8 mouse cellular contexts compared by ENCODE assay signal in genomic region chr16:38368336-38368735, GRCm38 (mm10). TPM values are rescaled to one million over a fixed set of nuclear protein-coding genes. Genes with fewer than 3 reads are reported as not detected.
DNase-seq lines count a peak whose midpoint lies in the region; ATAC-seq and TF ChIP-seq lines count a peak whose summit lies in the region.

No protein-coding gene starts in this region.

- H3K9ac ChIP-seq in embryonic facial prominence, embryonic 14.5 days (ENCODE audit: low read depth, low read length): no peak overlapping the region

- no peaks in the 10 kb centered on the region for H3K36me3 ChIP-seq in embryonic facial prominence, embryonic 14.5 days (ENCODE audit: control insufficient read depth, insufficient read depth, low read length)
- H3K36me3 ChIP-seq in embryonic facial prominence, embryonic 10.5 days (replicated peaks): no peaks in the 10 kb centered on the region
- H3K36me3 ChIP-seq in C2C12 (ENCODE audit: control insufficient read depth, insufficient read depth): no peaks in the 10 kb centered on the region
- H3K36me3 ChIP-seq in midbrain, embryonic 10.5 days: no peaks in the 10 kb centered on the region

- H3K9me3 ChIP-seq in embryonic facial prominence, embryonic 14.5 days (ENCODE audit: control insufficient read depth, low read length): no peaks in the 10 kb centered on the region
- no peaks in the 10 kb centered on the region for H3K9me3 ChIP-seq in embryonic facial prominence, embryonic 10.5 days
- H3K9me3 ChIP-seq in midbrain, embryonic 10.5 days (replicated peaks): no peaks in the 10 kb centered on the region

- no peak for TF ChIP-seq CTCF in C2C12 (IDR thresholded peaks at IDR 0.05; ENCODE audit: control insufficient read depth, insufficient read depth, insufficient read length)

- DNase-seq in embryonic facial prominence, embryonic 14.5 days (ENCODE audit: low spot score): no peak
- no peak for DNase-seq in embryonic facial prominence, embryonic 10.5 days (ENCODE audit: low spot score)
- peak; percentile 86 to 93 for DNase-seq in frontal cortex, adult 2 months (ENCODE audit: extremely low spot score in 1 of 2, low spot score in 1 of 2)
- DNase-seq in left cerebral cortex, adult 11 months (ENCODE audit: low spot score): peak; percentile 73
- no peak for DNase-seq in neural tube, embryonic 10.5 days (ENCODE audit: extremely low spot score, low spot score)
- DNase-seq in midbrain, embryonic 10.5 days (ENCODE audit: low spot score): no peak

- H3K4me3 ChIP-seq in embryonic facial prominence, embryonic 14.5 days (ENCODE audit: low read depth, low read length): no peak overlapping the region
- H3K4me3 ChIP-seq in embryonic facial prominence, embryonic 10.5 days: no peak overlapping the region
- H3K4me3 ChIP-seq in C2C12 (ENCODE audit: insufficient read depth, poor library complexity, severe bottlenecking): no peak overlapping the region
- no peak overlapping the region for H3K4me3 ChIP-seq in midbrain, embryonic 10.5 days

- H3K79me2 ChIP-seq in C2C12 (ENCODE audit: control insufficient read depth, insufficient read depth): no peaks in the 10 kb centered on the region

- H3K4me2 ChIP-seq in embryonic facial prominence, embryonic 14.5 days (ENCODE audit: low read depth, low read length): no peak overlapping the region

- H3K27me3 ChIP-seq in embryonic facial prominence, embryonic 14.5 days (replicated peaks; ENCODE audit: control insufficient read depth, insufficient read depth, low read length): no peaks in the 10 kb centered on the region
- no peaks in the 10 kb centered on the region for H3K27me3 ChIP-seq in embryonic facial prominence, embryonic 10.5 days (replicated peaks; ENCODE audit: low read depth, poor library complexity, severe bottlenecking)
- no peaks in the 10 kb centered on the region for H3K27me3 ChIP-seq in C2C12 (ENCODE audit: control insufficient read depth, insufficient read depth, insufficient read length)
- H3K27me3 ChIP-seq in midbrain, embryonic 10.5 days (ENCODE audit: low read depth, poor library complexity, severe bottlenecking): no peaks in the 10 kb centered on the region

- no peaks in the 10 kb centered on the region for H3K79me3 ChIP-seq in C2C12 (ENCODE audit: low read depth)

- H3K4me1 ChIP-seq in embryonic facial prominence, embryonic 14.5 days (ENCODE audit: control insufficient read depth, insufficient read depth, low read length): no peaks in the 10 kb centered on the region
- peaks cover 18% of the 10 kb centered on the region for H3K4me1 ChIP-seq in embryonic facial prominence, embryonic 10.5 days
- H3K4me1 ChIP-seq in midbrain, embryonic 10.5 days: 0 out of 2 replicates have a peak, but pooled peaks cover 3% of the 10 kb centered on the region

- H3ac ChIP-seq in C2C12 (ENCODE audit: control insufficient read depth, insufficient read length, low read depth): no peak overlapping the region

- 57% methylated on average over 10 of the region's 10 CpGs for WGBS in embryonic facial prominence, embryonic 14.5 days
- 76% methylated on average over 10 of the region's 10 CpGs for WGBS in embryonic facial prominence, embryonic 10.5 days
- 83% methylated on average over 10 of the region's 10 CpGs for WGBS in midbrain, embryonic 10.5 days

- no peak overlapping the region for H3K27ac ChIP-seq in embryonic facial prominence, embryonic 14.5 days (replicated peaks; ENCODE audit: low read depth, low read length)
- no peak overlapping the region for H3K27ac ChIP-seq in embryonic facial prominence, embryonic 10.5 days (replicated peaks)
- no peak overlapping the region for H3K27ac ChIP-seq in midbrain, embryonic 10.5 days (replicated peaks)

- peak; percentile 19; the same call in 1 of the 2 replicates for ATAC-seq in embryonic facial prominence, embryonic 14.5 days (ENCODE audit: low read depth)
- ATAC-seq in CD4-positive, CD25-positive, alpha-beta regulatory T cell, adult 4 months: no peak

TF ChIP-seq in C2C12, 6 proteins besides CTCF, POLR2A, EP300 and RAD21:
- TF ChIP-seq USF1 (IDR thresholded peaks at IDR 0.05; ENCODE audit: low read depth) (peak; percentile 40), CEBPB (IDR thresholded peaks at IDR 0.05; ENCODE audit: low read depth) (no peak), MYOG (IDR thresholded peaks at IDR 0.05; ENCODE audit: control insufficient read depth, extremely low read depth, insufficient read length) (no peak), MAX (IDR thresholded peaks at IDR 0.05) (peak; percentile 95), MYOD1 (IDR thresholded peaks at IDR 0.05; ENCODE audit: control insufficient read depth, insufficient read length, low read depth) (peak; percentile 84), FOSL1 (IDR thresholded peaks at IDR 0.05; ENCODE audit: insufficient read depth, low read length, poor library complexity, severe bottlenecking) (peak; percentile 67)

RNA-seq across cellular contexts. Expression of gene Popdc2, which starts 6.3 kb away (rescaled TPM):
- 7.6 and 12.8 TPM in 2 replicates for polyA plus RNA-seq in embryonic facial prominence, embryonic 14.5 days (2014; fragmentation: Nextera tagmentation; extraction: Ambion mirVana)
- 2.1 and 2.7 TPM in 2 replicates for polyA plus RNA-seq in embryonic facial prominence, embryonic 10.5 days (2016; fragmentation: Nextera tagmentation; extraction: Ambion mirVana)
- 0.30 TPM for polyA plus RNA-seq in C2C12 (2012; fragmentation: generic; extraction: Trizol)
- 0.90 and 1.1 TPM in 2 replicates for polyA plus RNA-seq in frontal cortex, adult 2 months (2012; rRNA removed)
- 1 to 10 TPM; 2.3 to 6.2 TPM for polyA plus RNA-seq in CD4-positive, CD25-positive, alpha-beta regulatory T cell, adult 4 months (2017; shearing (Covaris generic))
- polyA plus RNA-seq in midbrain, embryonic 10.5 days (2016; fragmentation: Nextera tagmentation; extraction: Ambion mirVana): 0.75 and 1.3 TPM in 2 replicates

RNA-seq across cellular contexts. Expression of gene Gm21987, which starts 21.5 kb away (rescaled TPM):
- not detected in 2 replicates for polyA plus RNA-seq in embryonic facial prominence, embryonic 14.5 days (2014; fragmentation: Nextera tagmentation; extraction: Ambion mirVana)
- polyA plus RNA-seq in embryonic facial prominence, embryonic 10.5 days (2016; fragmentation: Nextera tagmentation; extraction: Ambion mirVana): not detected in 2 replicates
- polyA plus RNA-seq in C2C12 (2012; fragmentation: generic; extraction: Trizol): not detected
- polyA plus RNA-seq in frontal cortex, adult 2 months (2012; rRNA removed): not detected in 2 replicates
- not detected for polyA plus RNA-seq in CD4-positive, CD25-positive, alpha-beta regulatory T cell, adult 4 months (2017; shearing (Covaris generic))
- not detected in 2 replicates for polyA plus RNA-seq in midbrain, embryonic 10.5 days (2016; fragmentation: Nextera tagmentation; extraction: Ambion mirVana)

RNA-seq across cellular contexts. Expression of gene Cox17, which starts 21.5 kb away (rescaled TPM):
- 133 and 168 TPM in 2 replicates for polyA plus RNA-seq in embryonic facial prominence, embryonic 14.5 days (2014; fragmentation: Nextera tagmentation; extraction: Ambion mirVana)
- 128 and 133 TPM in 2 replicates for polyA plus RNA-seq in embryonic facial prominence, embryonic 10.5 days (2016; fragmentation: Nextera tagmentation; extraction: Ambion mirVana)
- 404 TPM for polyA plus RNA-seq in C2C12 (2012; fragmentation: generic; extraction: Trizol)
- 264 and 278 TPM in 2 replicates for polyA plus RNA-seq in frontal cortex, adult 2 months (2012; rRNA removed)
- 100 to 1,000 TPM; 203 to 275 TPM for polyA plus RNA-seq in CD4-positive, CD25-positive, alpha-beta regulatory T cell, adult 4 months (2017; shearing (Covaris generic))
- 129 and 140 TPM in 2 replicates for polyA plus RNA-seq in midbrain, embryonic 10.5 days (2016; fragmentation: Nextera tagmentation; extraction: Ambion mirVana)

RNA-seq across cellular contexts. Expression of gene Maats1, which starts 26.4 kb away (rescaled TPM):
- 0.62 and 1.8 TPM in 2 replicates for polyA plus RNA-seq in embryonic facial prominence, embryonic 14.5 days (2014; fragmentation: Nextera tagmentation; extraction: Ambion mirVana)
- polyA plus RNA-seq in embryonic facial prominence, embryonic 10.5 days (2016; fragmentation: Nextera tagmentation; extraction: Ambion mirVana): 0.17 and 0.19 TPM in 2 replicates
- 0.61 TPM for polyA plus RNA-seq in C2C12 (2012; fragmentation: generic; extraction: Trizol)
- 0.80 and 0.86 TPM in 2 replicates for polyA plus RNA-seq in frontal cortex, adult 2 months (2012; rRNA removed)
- under 1 TPM in 1 of 2 experiments, not detected in 1; 0.24 TPM for polyA plus RNA-seq in CD4-positive, CD25-positive, alpha-beta regulatory T cell, adult 4 months (2017; shearing (Covaris generic))
- 0.78 and 0.98 TPM in 2 replicates for polyA plus RNA-seq in midbrain, embryonic 10.5 days (2016; fragmentation: Nextera tagmentation; extraction: Ambion mirVana)

Comparison
In these comparisons a context has a peak if more than half of its experiments do, and no peak if none do; other contexts are left out.
1. DNase-seq: peak in frontal cortex, adult 2 months (2 of 2) and left cerebral cortex, adult 11 months (single experiment); none in embryonic facial prominence, embryonic 14.5 days (single experiment), embryonic facial prominence, embryonic 10.5 days (single experiment), neural tube, embryonic 10.5 days (single experiment) and midbrain, embryonic 10.5 days (single experiment).